Mouse (Mus musculus): ENCODE measurements around the gene Phf12. TPM values are rescaled to one million over a fixed set of nuclear protein-coding genes. Genes with fewer than 3 reads are reported as not detected.

Gene Phf12
- polyA plus RNA-seq, 2 experiments: 4.3 to 19.0 TPM

GRCm38 (mm10) chr11:77962946-77963345 is 19.6 kb upstream of the Phf12 start:
- 72% methylated on average over 10 of the region's 10 CpGs for WGBS (ENCODE audit: insufficient replicate concordance)
- H3K9me3 ChIP-seq (ENCODE audit: control insufficient read depth, low read length): no peaks in the 10 kb centered on the region
- H3K36me3 ChIP-seq (replicated peaks; ENCODE audit: control insufficient read depth, insufficient read depth, low read depth): no peaks in the 10 kb centered on the region
- ATAC-seq (ENCODE audit: insufficient read depth) (no peak), DNase-seq (ENCODE audit: low read depth in 3 of 3, low spot score in 3 of 3) (no peak)
- H3K27me3 ChIP-seq (ENCODE audit: control insufficient read depth, insufficient read depth, low read length): no peaks in the 10 kb centered on the region; the same call in 1 of the 2 replicates
- H3K4me3 ChIP-seq (ENCODE audit: insufficient read depth in 1 of 2, low read depth in 2 of 2, low read length in 2 of 2): no peak overlapping the region
- H3K27ac ChIP-seq: no peak overlapping the region
- H3K9ac ChIP-seq (replicated peaks): no peak overlapping the region
- 0 out of 4 replicates have a peak, but pooled peaks cover 0 to 2% of the 10 kb centered on the region in 2 experiments for H3K4me1 ChIP-seq (replicated peaks; ENCODE audit: control insufficient read depth in 2 of 2, insufficient read depth in 2 of 2, low read length in 1 of 2)
- TF ChIP-seq EP300 (IDR thresholded peaks at IDR 0.05; ENCODE audit: low read depth): no peak
- TF ChIP-seq CTCF (IDR thresholded peaks at IDR 0.05; ENCODE audit: low read depth): no peak
- H3K4me2 ChIP-seq (ENCODE audit: low read depth): no peak overlapping the region

- H3K36me3 ChIP-seq (replicated peaks; ENCODE audit: control insufficient read depth, insufficient read depth, low read depth): no peaks in the 10 kb centered on the region
- no peak overlapping the region for H3K27ac ChIP-seq
- TF ChIP-seq EP300 (IDR thresholded peaks at IDR 0.05; ENCODE audit: low read depth) (no peak), CTCF (IDR thresholded peaks at IDR 0.05; ENCODE audit: low read depth) (no peak)
- no peaks in the 10 kb centered on the region; the same call in 1 of the 2 replicates for H3K27me3 ChIP-seq (ENCODE audit: control insufficient read depth, insufficient read depth, low read length)
- no peak overlapping the region for H3K4me2 ChIP-seq (ENCODE audit: low read depth)
- H3K4me3 ChIP-seq (ENCODE audit: insufficient read depth in 1 of 2, low read depth in 2 of 2, low read length in 2 of 2): no peak overlapping the region
- no peak for DNase-seq (ENCODE audit: low read depth in 3 of 3, low spot score in 3 of 3)
- 26% methylated on average over 19 of the region's 19 CpGs for WGBS (ENCODE audit: insufficient replicate concordance)
- H3K9ac ChIP-seq (replicated peaks): no peak overlapping the region
- 0 out of 4 replicates have a peak, but pooled peaks cover 0 to 2% of the 10 kb centered on the region in 2 experiments for H3K4me1 ChIP-seq (replicated peaks; ENCODE audit: control insufficient read depth in 2 of 2, insufficient read depth in 2 of 2, low read length in 1 of 2)
- no peak for ATAC-seq (ENCODE audit: insufficient read depth)
- no peaks in the 10 kb centered on the region for H3K9me3 ChIP-seq (ENCODE audit: control insufficient read depth, low read length)
These were observed 18.0 kb upstream of the Phf12 start for GRCm38 (mm10) chr11:77964415-77965095.

GRCm38 (mm10) chr11:77965101-77966036 is 17.2 kb upstream of the Phf12 start:
- H3K4me1 ChIP-seq (replicated peaks; ENCODE audit: control insufficient read depth in 2 of 2, insufficient read depth in 2 of 2, low read length in 1 of 2): 0 out of 4 replicates have a peak, but pooled peaks cover 0 to 2% of the 10 kb centered on the region in 2 experiments
- H3K27ac ChIP-seq: no peak overlapping the region
- H3K9me3 ChIP-seq (ENCODE audit: control insufficient read depth, low read length): no peaks in the 10 kb centered on the region
- WGBS (ENCODE audit: insufficient replicate concordance): 43% methylated on average over 17 of the region's 17 CpGs
- DNase-seq (ENCODE audit: low read depth in 3 of 3, low spot score in 3 of 3) (no peak), ATAC-seq (ENCODE audit: insufficient read depth) (no peak)
- no peak overlapping the region for H3K9ac ChIP-seq (replicated peaks)
- no peaks in the 10 kb centered on the region; the same call in 1 of the 2 replicates for H3K27me3 ChIP-seq (ENCODE audit: control insufficient read depth, insufficient read depth, low read length)
- no peak overlapping the region for H3K4me3 ChIP-seq (ENCODE audit: insufficient read depth in 1 of 2, low read depth in 2 of 2, low read length in 2 of 2)
- no peak overlapping the region for H3K4me2 ChIP-seq (ENCODE audit: low read depth)
- no peak for TF ChIP-seq CTCF (IDR thresholded peaks at IDR 0.05; ENCODE audit: low read depth)
- TF ChIP-seq EP300 (IDR thresholded peaks at IDR 0.05; ENCODE audit: low read depth): no peak
- no peaks in the 10 kb centered on the region for H3K36me3 ChIP-seq (replicated peaks; ENCODE audit: control insufficient read depth, insufficient read depth, low read depth)

DNA sequence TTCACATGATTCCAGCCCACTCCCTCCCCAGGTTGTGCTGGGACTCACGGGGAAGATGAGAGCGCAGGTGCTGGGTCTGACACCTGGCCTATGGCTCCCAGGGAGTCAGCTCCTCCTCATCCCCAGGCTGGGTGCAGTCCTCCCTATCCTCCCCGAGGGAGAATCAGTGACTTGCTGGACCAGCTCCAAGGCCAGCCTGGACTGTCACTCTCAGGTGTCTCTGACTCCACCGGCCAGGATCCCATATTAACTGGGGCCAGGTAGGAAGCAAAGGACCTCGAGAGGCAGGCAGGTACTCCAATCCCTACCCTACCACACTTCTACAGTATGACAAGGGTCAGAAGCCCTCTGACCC is 16.5 kb upstream of the Phf12 start:
- Histone ChIP-seq H3K27ac (no peak overlapping the region), H3K36me3 (replicated peaks; ENCODE audit: control insufficient read depth, insufficient read depth, low read depth) (no peaks in the 10 kb centered on the region), H3K27me3 (ENCODE audit: control insufficient read depth, insufficient read depth, low read length) (no peaks in the 10 kb centered on the region; the same call in 1 of the 2 replicates), H3K4me1 (replicated peaks; ENCODE audit: control insufficient read depth in 2 of 2, insufficient read depth in 2 of 2, low read length in 1 of 2) (0 out of 4 replicates have a peak, but pooled peaks cover 0 to 2% of the 10 kb centered on the region in 2 experiments), H3K9ac (replicated peaks) (no peak overlapping the region), H3K9me3 (ENCODE audit: control insufficient read depth, low read length) (no peaks in the 10 kb centered on the region), H3K4me2 (ENCODE audit: low read depth) (no peak overlapping the region), H3K4me3 (ENCODE audit: insufficient read depth in 1 of 2, low read depth in 2 of 2, low read length in 2 of 2) (no peak overlapping the region)
- TF ChIP-seq CTCF (IDR thresholded peaks at IDR 0.05; ENCODE audit: low read depth): no peak
- ATAC-seq (ENCODE audit: insufficient read depth): no peak
- DNase-seq (ENCODE audit: low read depth in 3 of 3, low spot score in 3 of 3): no peak
- 53% methylated on average over 5 of the region's 5 CpGs for WGBS (ENCODE audit: insufficient replicate concordance)

- no peak for ATAC-seq (ENCODE audit: insufficient read depth)
- H3K4me3 ChIP-seq (ENCODE audit: insufficient read depth in 1 of 2, low read depth in 2 of 2, low read length in 2 of 2): no peak overlapping the region
These were observed 15.4 kb upstream of the Phf12 start for GRCm38 (mm10) chr11:77967114-77967513.

More at GRCm38 (mm10) chr11:77967114-77967513, 15.4 kb upstream of the Phf12 start:
- no peaks in the 10 kb centered on the region for H3K9me3 ChIP-seq (ENCODE audit: control insufficient read depth, low read length)
- under 1% methylated on average over 4 of the region's 4 CpGs for WGBS (ENCODE audit: insufficient replicate concordance)
- no peaks in the 10 kb centered on the region for H3K36me3 ChIP-seq (replicated peaks; ENCODE audit: control insufficient read depth, insufficient read depth, low read depth)
- no peaks in the 10 kb centered on the region; the same call in 1 of the 2 replicates for H3K27me3 ChIP-seq (ENCODE audit: control insufficient read depth, insufficient read depth, low read length)
- TF ChIP-seq CTCF (IDR thresholded peaks at IDR 0.05; ENCODE audit: low read depth) (peak; percentile 76), EP300 (IDR thresholded peaks at IDR 0.05; ENCODE audit: low read depth) (no peak)
- no peaks in the 10 kb centered on the region for H3K4me1 ChIP-seq (replicated peaks; ENCODE audit: control insufficient read depth in 2 of 2, insufficient read depth in 2 of 2, low read length in 1 of 2)
- no peak overlapping the region for H3K9ac ChIP-seq (replicated peaks)
- DNase-seq (ENCODE audit: low read depth in 3 of 3, low spot score in 3 of 3): peak in 1 of 3 experiments; percentile 35
- H3K4me2 ChIP-seq (ENCODE audit: low read depth): no peak overlapping the region
- no peak overlapping the region for H3K27ac ChIP-seq

Measured in liver, embryonic 14.5 days (tissue).